Comparison of ENCODE assay signal across 8 mouse cellular contexts in genomic region chr11:8859868-8860267, GRCm38 (mm10).
DNase-seq lines count a peak whose midpoint lies in the region; ATAC-seq and TF ChIP-seq lines count a peak whose summit lies in the region.

No protein-coding gene starts in this region.

- H3K9ac ChIP-seq in midbrain, embryonic 11.5 days (ENCODE audit: low read length) = no peak overlapping the region
- H3K9ac ChIP-seq in midbrain, embryonic 16.5 days (ENCODE audit: low read depth, low read length) = no peak overlapping the region
- H3K9ac ChIP-seq in lung, embryonic 16.5 days (ENCODE audit: low read length) = no peak overlapping the region

- H3K4me1 ChIP-seq in midbrain, embryonic 11.5 days (ENCODE audit: control insufficient read depth, insufficient read depth, low read length) = peaks cover 9% of the 10 kb centered on the region; the same call in 1 of the 2 replicates
- H3K4me1 ChIP-seq in midbrain, embryonic 16.5 days (ENCODE audit: control insufficient read depth, insufficient read depth, low read length) = no peaks in the 10 kb centered on the region
- no peaks in the 10 kb centered on the region for H3K4me1 ChIP-seq in bone marrow, adult 2 months (ENCODE audit: control insufficient read depth, insufficient read depth, low read length)
- peaks cover 4% of the 10 kb centered on the region for H3K4me1 ChIP-seq in lung, embryonic 16.5 days (replicated peaks; ENCODE audit: control insufficient read depth, insufficient read depth, low read length)

- H3K36me3 ChIP-seq in midbrain, embryonic 11.5 days (ENCODE audit: control insufficient read depth, insufficient read depth, low read length) = no peaks in the 10 kb centered on the region
- no peaks in the 10 kb centered on the region for H3K36me3 ChIP-seq in midbrain, embryonic 16.5 days (ENCODE audit: control insufficient read depth, insufficient read depth, low read length)
- no peaks in the 10 kb centered on the region for H3K36me3 ChIP-seq in lung, embryonic 16.5 days (ENCODE audit: control insufficient read depth, insufficient read depth, low read length)

- 24% methylated on average over 5 of the region's 5 CpGs for WGBS in midbrain, embryonic 11.5 days
- 29% methylated on average over 5 of the region's 5 CpGs for WGBS in midbrain, embryonic 16.5 days
- WGBS in bone marrow, adult 2 months = 7% methylated on average over 5 of the region's 5 CpGs
- WGBS in lung, embryonic 16.5 days = 8% methylated on average over 5 of the region's 5 CpGs

- H3K27me3 ChIP-seq in midbrain, embryonic 11.5 days (ENCODE audit: control insufficient read depth, insufficient read depth, low read length) = no peaks in the 10 kb centered on the region
- H3K27me3 ChIP-seq in midbrain, embryonic 16.5 days (ENCODE audit: control insufficient read depth, insufficient read depth, low read depth, low read length) = no peaks in the 10 kb centered on the region
- H3K27me3 ChIP-seq in lung, embryonic 16.5 days (ENCODE audit: control insufficient read depth, insufficient read depth, low read depth, low read length) = no peaks in the 10 kb centered on the region

- H3K4me3 ChIP-seq in midbrain, embryonic 11.5 days (ENCODE audit: low read depth, low read length) = no peak overlapping the region
- no peak overlapping the region for H3K4me3 ChIP-seq in midbrain, embryonic 16.5 days (ENCODE audit: low read depth, low read length)
- H3K4me3 ChIP-seq in bone marrow, adult 2 months (replicated peaks; ENCODE audit: control insufficient read depth, low read depth, low read length) = no peak overlapping the region
- H3K4me3 ChIP-seq in lung, embryonic 16.5 days (ENCODE audit: low read length) = no peak overlapping the region

- no peaks in the 10 kb centered on the region for H3K9me3 ChIP-seq in midbrain, embryonic 11.5 days (ENCODE audit: control insufficient read depth, low read length)
- H3K9me3 ChIP-seq in midbrain, embryonic 16.5 days (replicated peaks; ENCODE audit: control insufficient read depth, low read length, poor library complexity, severe bottlenecking) = no peaks in the 10 kb centered on the region
- H3K9me3 ChIP-seq in lung, embryonic 16.5 days (ENCODE audit: control insufficient read depth, low read length) = no peaks in the 10 kb centered on the region

- DNase-seq in midbrain, embryonic 11.5 days (ENCODE audit: low spot score, missing footprints) = peak; percentile 96
- peak; percentile 65 for DNase-seq in gastrocnemius, adult 18-20 months (ENCODE audit: low spot score)
- peak; percentile 88 for DNase-seq in layer of hippocampus, adult 11-12 months (ENCODE audit: low spot score)
- peak; percentile 47 for DNase-seq in skeletal muscle tissue, adult 2 months (ENCODE audit: low read depth, low spot score)

- peak; percentile 34 for TF ChIP-seq CTCF in bone marrow, adult 2 months (IDR thresholded peaks at IDR 0.05; ENCODE audit: control insufficient read depth, insufficient read depth, low read length)

- no peak overlapping the region for H3K4me2 ChIP-seq in midbrain, embryonic 11.5 days
- no peak overlapping the region for H3K4me2 ChIP-seq in midbrain, embryonic 16.5 days (ENCODE audit: low read length)
- H3K4me2 ChIP-seq in lung, embryonic 16.5 days (ENCODE audit: low read depth, low read length) = no peak overlapping the region

- H3K27ac ChIP-seq in midbrain, embryonic 11.5 days (ENCODE audit: low read depth, low read length) = no peak overlapping the region
- no peak overlapping the region for H3K27ac ChIP-seq in midbrain, embryonic 16.5 days (ENCODE audit: low read length)
- no peak overlapping the region for H3K27ac ChIP-seq in bone marrow, adult 2 months (ENCODE audit: control insufficient read depth, insufficient read depth, low read depth, low read length, poor library complexity)
- H3K27ac ChIP-seq in lung, embryonic 16.5 days (ENCODE audit: low read length) = no peak overlapping the region

- ATAC-seq in midbrain, embryonic 11.5 days (ENCODE audit: low FRiP score) = no peak
- no peak for ATAC-seq in midbrain, embryonic 16.5 days
- peak; percentile 53; the same call in 1 of the 2 replicates for ATAC-seq in lung, embryonic 16.5 days (ENCODE audit: low read depth)
- no peak for ATAC-seq in erythroblast, adult 5-6 weeks (replicated peaks; ENCODE audit: low FRiP score, poor library complexity, severe bottlenecking)

- TF ChIP-seq POLR2A in bone marrow, adult 2 months (IDR thresholded peaks at IDR 0.05; ENCODE audit: borderline replicate concordance, control insufficient read depth, low read depth, low read length) = no peak
